Mouse (Mus musculus): ENCODE results near the gene Il1rl1. TPM values are rescaled to one million over a fixed set of nuclear protein-coding genes. Genes with fewer than 3 reads are reported as not detected.

Il1rl1 gene
- 0.11 TPM in 1 of 2 replicates, not detected in the other for polyA plus RNA-seq (2016; fragmentation: Nextera tagmentation; extraction: Ambion mirVana)

- DNase-seq (ENCODE audit: low spot score), result no peak
- H3K27ac ChIP-seq (replicated peaks), result no peak within 1 kb of the TSS
- H3K4me1 ChIP-seq, result no peaks in the 10 kb centered on the region
- no peaks in the 10 kb centered on the region for H3K9me3 ChIP-seq (replicated peaks)
- 83% methylated on average over 5 of the region's 5 CpGs for WGBS
- H3K4me3 ChIP-seq, result no peak within 1 kb of the TSS
- H3K27me3 ChIP-seq (ENCODE audit: low read depth, poor library complexity, severe bottlenecking), result no peaks in the 10 kb centered on the region
- H3K36me3 ChIP-seq, result no peaks in the 10 kb centered on the region
Measured at GRCm38 (mm10) chr1:40428910-40429675, at the start of gene Il1rl1. Gene Il1rl1, plus strand, starts transcription at chr1:40429570.

- H3K36me3 ChIP-seq, result no peaks in the 10 kb centered on the region
- H3K4me3 ChIP-seq, result no peak overlapping the region
- H3K27ac ChIP-seq (replicated peaks), result no peak overlapping the region
- 0 out of 2 replicates have a peak, but pooled peaks cover 2% of the 10 kb centered on the region for H3K4me1 ChIP-seq
- peak; percentile 19 for DNase-seq (ENCODE audit: low spot score)
- WGBS, result 71% methylated on average over 6 of the region's 6 CpGs
- H3K9me3 ChIP-seq (replicated peaks), result no peaks in the 10 kb centered on the region
- H3K27me3 ChIP-seq (ENCODE audit: low read depth, poor library complexity, severe bottlenecking), result no peaks in the 10 kb centered on the region
Measured at GRCm38 (mm10) chr1:40380111-40380510, 49.3 kb upstream of the Il1rl1 start.

- WGBS, result 87% methylated on average over 11 of the region's 11 CpGs
- H3K4me3 ChIP-seq, result no peak overlapping the region
- no peaks in the 10 kb centered on the region for H3K9me3 ChIP-seq (replicated peaks)
- H3K4me1 ChIP-seq, result 0 out of 2 replicates have a peak, but pooled peaks cover 2% of the 10 kb centered on the region
- no peaks in the 10 kb centered on the region for H3K36me3 ChIP-seq
- DNase-seq (ENCODE audit: low spot score), result no peak
- no peak overlapping the region for H3K27ac ChIP-seq (replicated peaks)
- H3K27me3 ChIP-seq (ENCODE audit: low read depth, poor library complexity, severe bottlenecking), result no peaks in the 10 kb centered on the region
Measured at GRCm38 (mm10) chr1:40380990-40381389, 48.4 kb upstream of the Il1rl1 start.

- Histone ChIP-seq H3K9me3 (replicated peaks) (no peaks in the 10 kb centered on the region), H3K27me3 (ENCODE audit: low read depth, poor library complexity, severe bottlenecking) (no peaks in the 10 kb centered on the region), H3K27ac (replicated peaks) (no peak overlapping the region), H3K4me1 (no peaks in the 10 kb centered on the region), H3K36me3 (no peaks in the 10 kb centered on the region), H3K4me3 (no peak overlapping the region)
- DNase-seq (ENCODE audit: low spot score), result no peak
- WGBS, result 89% methylated on average over 5 of the region's 5 CpGs
Measured at GRCm38 (mm10) chr1:40382841-40383240, 46.5 kb upstream of the Il1rl1 start.

- 87% methylated on average over 8 of the region's 8 CpGs for WGBS
Measured at GRCm38 (mm10) chr1:40384931-40385545, 44.3 kb upstream of the Il1rl1 start.

GRCm38 (mm10) chr1:40391374-40391773, 38.0 kb upstream of the Il1rl1 start:
- Histone ChIP-seq H3K4me1 (no peaks in the 10 kb centered on the region), H3K36me3 (no peaks in the 10 kb centered on the region), H3K9me3 (replicated peaks) (no peaks in the 10 kb centered on the region), H3K27ac (replicated peaks) (no peak overlapping the region), H3K4me3 (no peak overlapping the region), H3K27me3 (ENCODE audit: low read depth, poor library complexity, severe bottlenecking) (no peaks in the 10 kb centered on the region)
- no peak for DNase-seq (ENCODE audit: low spot score)
- WGBS, result 87% methylated on average over 3 of the region's 3 CpGs

More at GRCm38 (mm10) chr1:40384931-40385545, 44.3 kb upstream of the Il1rl1 start:
- DNase-seq (ENCODE audit: low spot score), result no peak
- Histone ChIP-seq H3K36me3 (no peaks in the 10 kb centered on the region), H3K9me3 (replicated peaks) (no peaks in the 10 kb centered on the region), H3K27ac (replicated peaks) (no peak overlapping the region), H3K4me3 (no peak overlapping the region), H3K27me3 (ENCODE audit: low read depth, poor library complexity, severe bottlenecking) (no peaks in the 10 kb centered on the region), H3K4me1 (no peaks in the 10 kb centered on the region)

GRCm38 (mm10) chr1:40392535-40392934, 36.8 kb upstream of the Il1rl1 start:
- 81% methylated on average over 6 of the region's 6 CpGs for WGBS
- no peaks in the 10 kb centered on the region for H3K27me3 ChIP-seq (ENCODE audit: low read depth, poor library complexity, severe bottlenecking)
- H3K9me3 ChIP-seq (replicated peaks), result no peaks in the 10 kb centered on the region

GRCm38 (mm10) chr1:40393214-40393613, 36.2 kb upstream of the Il1rl1 start:
- Histone ChIP-seq H3K4me3 (no peak overlapping the region), H3K27ac (replicated peaks) (no peak overlapping the region), H3K27me3 (ENCODE audit: low read depth, poor library complexity, severe bottlenecking) (no peaks in the 10 kb centered on the region), H3K4me1 (no peaks in the 10 kb centered on the region), H3K9me3 (replicated peaks) (no peaks in the 10 kb centered on the region), H3K36me3 (no peaks in the 10 kb centered on the region)
- DNase-seq (ENCODE audit: low spot score), result no peak
- WGBS, result 89% methylated on average over 7 of the region's 7 CpGs

More at GRCm38 (mm10) chr1:40392535-40392934, 36.8 kb upstream of the Il1rl1 start:
- no peaks in the 10 kb centered on the region for H3K4me1 ChIP-seq
- no peak overlapping the region for H3K4me3 ChIP-seq
- H3K36me3 ChIP-seq, result no peaks in the 10 kb centered on the region
- no peak for DNase-seq (ENCODE audit: low spot score)
- no peak overlapping the region for H3K27ac ChIP-seq (replicated peaks)

- Histone ChIP-seq H3K27ac (replicated peaks) (no peak overlapping the region), H3K36me3 (no peaks in the 10 kb centered on the region), H3K4me3 (no peak overlapping the region), H3K4me1 (no peaks in the 10 kb centered on the region), H3K9me3 (replicated peaks) (no peaks in the 10 kb centered on the region), H3K27me3 (ENCODE audit: low read depth, poor library complexity, severe bottlenecking) (no peaks in the 10 kb centered on the region)
- WGBS, result 92% methylated on average over 6 of the region's 6 CpGs
- no peak for DNase-seq (ENCODE audit: low spot score)
Measured at GRCm38 (mm10) chr1:40399639-40400038, 29.7 kb upstream of the Il1rl1 start.

GRCm38 (mm10) chr1:40404682-40405081, 24.7 kb upstream of the Il1rl1 start:
- Histone ChIP-seq H3K27ac (replicated peaks) (no peak overlapping the region), H3K27me3 (ENCODE audit: low read depth, poor library complexity, severe bottlenecking) (no peaks in the 10 kb centered on the region), H3K9me3 (replicated peaks) (no peaks in the 10 kb centered on the region), H3K4me1 (no peaks in the 10 kb centered on the region), H3K4me3 (no peak overlapping the region), H3K36me3 (no peaks in the 10 kb centered on the region)
- WGBS, result 85% methylated on average over 7 of the region's 7 CpGs
- no peak for DNase-seq (ENCODE audit: low spot score)

- H3K4me3 ChIP-seq, result no peak overlapping the region
- no peak for DNase-seq (ENCODE audit: low spot score)
- 60% methylated on average over 1 of the region's 1 CpGs for WGBS
- no peaks in the 10 kb centered on the region for H3K9me3 ChIP-seq (replicated peaks)
- no peaks in the 10 kb centered on the region for H3K36me3 ChIP-seq
- no peaks in the 10 kb centered on the region for H3K4me1 ChIP-seq
- H3K27ac ChIP-seq (replicated peaks), result no peak overlapping the region
- H3K27me3 ChIP-seq (ENCODE audit: low read depth, poor library complexity, severe bottlenecking), result no peaks in the 10 kb centered on the region
Measured at GRCm38 (mm10) chr1:40409882-40410281, 19.5 kb upstream of the Il1rl1 start.

- no peaks in the 10 kb centered on the region for H3K27me3 ChIP-seq (ENCODE audit: low read depth, poor library complexity, severe bottlenecking)
- WGBS, result 91% methylated on average over 1 of the region's 1 CpGs
- no peaks in the 10 kb centered on the region for H3K9me3 ChIP-seq (replicated peaks)
- no peaks in the 10 kb centered on the region for H3K4me1 ChIP-seq
- H3K4me3 ChIP-seq, result no peak overlapping the region
- no peak for DNase-seq (ENCODE audit: low spot score)
- H3K36me3 ChIP-seq, result no peaks in the 10 kb centered on the region
- no peak overlapping the region for H3K27ac ChIP-seq (replicated peaks)
Measured at GRCm38 (mm10) chr1:40413039-40413438, 16.3 kb upstream of the Il1rl1 start.

GRCm38 (mm10) chr1:40414276-40414675, 15.1 kb upstream of the Il1rl1 start:
- WGBS, result 89% methylated on average over 7 of the region's 7 CpGs
- Histone ChIP-seq H3K4me1 (no peaks in the 10 kb centered on the region), H3K27ac (replicated peaks) (no peak overlapping the region), H3K27me3 (ENCODE audit: low read depth, poor library complexity, severe bottlenecking) (no peaks in the 10 kb centered on the region), H3K36me3 (no peaks in the 10 kb centered on the region), H3K9me3 (replicated peaks) (no peaks in the 10 kb centered on the region), H3K4me3 (no peak overlapping the region)
- no peak for DNase-seq (ENCODE audit: low spot score)
